Mouse (Mus musculus) liver, embryonic 13.5 days (tissue): ENCODE measurements around the gene Syt13. TPM values are rescaled to one million over a fixed set of nuclear protein-coding genes. Genes with fewer than 3 reads are reported as not detected.

ENCODE experiments used
- ATAC-seq: fragments of 200-750 bp; cut with Nextera tagmentation; 2 replicates; pipeline ENCODE4 v1.8.0; 2017; ENCODE audit warnings: low read depth, mild to moderate bottlenecking, moderate number of reproducible peaks, moderate library complexity
- DNase-seq: peaks from one replicate; pipeline ENCODE4 v3.0.0; 2022
- H3K27ac ChIP-seq: fragments of 300-500 bp; sonication (generic); 2 replicates; pipeline ENCODE4 v1.5.1; 2015; ENCODE audit warnings: moderate library complexity, mild to moderate bottlenecking, inconsistent platforms
- H3K27me3 ChIP-seq: fragments of 300-500 bp; sonication (generic); 2 replicates; pipeline ENCODE4 v1.6.1; 2015; ENCODE audit warnings: mild to moderate bottlenecking, inconsistent platforms
- H3K36me3 ChIP-seq: fragments of 300-500 bp; sonication (generic); 2 replicates; pipeline ENCODE4 v1.6.1; 2015; ENCODE audit warnings: mild to moderate bottlenecking, inconsistent platforms
- H3K4me1 ChIP-seq: fragments of 300-500 bp; sonication (generic); replicated peaks from 2 replicates; pipeline ENCODE4 v1.6.1; 2015; ENCODE audit warnings: inconsistent platforms
- H3K4me2 ChIP-seq: fragments of 300-500 bp; sonication (generic); 2 replicates; pipeline ENCODE4 v1.6.1; 2015; ENCODE audit warnings: inconsistent platforms, mild to moderate bottlenecking, moderate library complexity
- H3K4me3 ChIP-seq: fragments of 300-500 bp; sonication (generic); replicated peaks from 2 replicates; pipeline ENCODE4 v1.5.1; 2015; ENCODE audit warnings: mild to moderate bottlenecking, inconsistent platforms
- H3K9ac ChIP-seq: fragments of 300-500 bp; sonication (generic); 2 replicates; pipeline ENCODE4 v1.6.1; 2015; ENCODE audit warnings: mild to moderate bottlenecking, inconsistent platforms
- H3K9me3 ChIP-seq: fragments of 300-500 bp; sonication (generic); replicated peaks from 2 replicates; pipeline ENCODE4 v1.6.1; 2016; ENCODE audit warnings: inconsistent platforms
- WGBS: fragments of 180-500 bp; shearing (Covaris S2); methylation state at CpG from one replicate; pipeline ENCODE4 v1.1.7; 2015; ENCODE audit not compliant: insufficient replicate concordance; 5-methylcytosine and 5-hydroxymethylcytosine counted together
- polyA plus RNA-seq: library from polyadenylated mRNA; unstranded; fragments of >200 nt; fragmentation: Nextera tagmentation; extraction: Ambion mirVana; gene quantifications from 2 replicates; pipeline ENCODE4 v1.2.1, GENCODE M21; 2015

The Syt13 gene
- polyA plus RNA-seq, 1 experiment from 2014 or later: 0.22 TPM

GRCm38 (mm10) chr2:92931061-92931460 is 16.2 kb downstream of the Syt13 start:
- Histone ChIP-seq H3K27ac (no peak overlapping the region), H3K27me3 (no peaks in the 10 kb centered on the region), H3K9me3 (no peaks in the 10 kb centered on the region), H3K4me2 (no peak overlapping the region), H3K36me3 (no peaks in the 10 kb centered on the region), H3K4me1 (no peaks in the 10 kb centered on the region), H3K9ac (no peak overlapping the region), H3K4me3 (no peak overlapping the region)
- 40% methylated on average over 7 of the region's 7 CpGs for WGBS
- DNase-seq (no peak), ATAC-seq (no peak)

GRCm38 (mm10) chr2:92933379-92933778 is 18.5 kb downstream of the Syt13 start:
- H3K4me3 ChIP-seq: no peak overlapping the region
- no peak overlapping the region for H3K4me2 ChIP-seq
- DNase-seq: no peak
- no peaks in the 10 kb centered on the region for H3K36me3 ChIP-seq
- no peaks in the 10 kb centered on the region for H3K27me3 ChIP-seq
- no peaks in the 10 kb centered on the region for H3K4me1 ChIP-seq
- no peak for ATAC-seq
- WGBS: 72% methylated on average over 6 of the region's 6 CpGs
- H3K9me3 ChIP-seq: no peaks in the 10 kb centered on the region
- H3K9ac ChIP-seq: no peak overlapping the region
- no peak overlapping the region for H3K27ac ChIP-seq

GRCm38 (mm10) chr2:92934312-92934982 is 19.5 kb downstream of the Syt13 start:
- no peak for DNase-seq
- Histone ChIP-seq H3K4me2 (no peak overlapping the region), H3K9me3 (no peaks in the 10 kb centered on the region), H3K4me3 (no peak overlapping the region), H3K27ac (no peak overlapping the region), H3K4me1 (no peaks in the 10 kb centered on the region), H3K27me3 (no peaks in the 10 kb centered on the region), H3K9ac (no peak overlapping the region), H3K36me3 (no peaks in the 10 kb centered on the region)
- no peak for ATAC-seq
- WGBS: 32% methylated on average over 10 of the region's 10 CpGs

- WGBS: 42% methylated on average over 3 of the region's 3 CpGs
- Histone ChIP-seq H3K4me3 (no peak overlapping the region), H3K27me3 (no peaks in the 10 kb centered on the region), H3K9me3 (no peaks in the 10 kb centered on the region), H3K36me3 (no peaks in the 10 kb centered on the region), H3K4me2 (no peak overlapping the region), H3K27ac (no peak overlapping the region), H3K4me1 (no peaks in the 10 kb centered on the region), H3K9ac (no peak overlapping the region)
- DNase-seq (no peak), ATAC-seq (no peak)
These were observed 20.6 kb downstream of the Syt13 start for GRCm38 (mm10) chr2:92935483-92935882.

GRCm38 (mm10) chr2:92938063-92938462 is 23.2 kb downstream of the Syt13 start:
- WGBS: 73% methylated on average over 5 of the region's 5 CpGs
- H3K27ac ChIP-seq: no peak overlapping the region
- DNase-seq (no peak), ATAC-seq (no peak)
- no peaks in the 10 kb centered on the region for H3K9me3 ChIP-seq
- H3K4me1 ChIP-seq: no peaks in the 10 kb centered on the region
- H3K9ac ChIP-seq: no peak overlapping the region
- peaks cover 4% of the 10 kb centered on the region; the same call in 1 of the 2 replicates for H3K27me3 ChIP-seq
- H3K4me2 ChIP-seq: no peak overlapping the region
- H3K4me3 ChIP-seq: no peak overlapping the region
- H3K36me3 ChIP-seq: no peaks in the 10 kb centered on the region

GRCm38 (mm10) chr2:92938827-92939226 is 23.9 kb downstream of the Syt13 start:
- H3K4me3 ChIP-seq: no peak overlapping the region
- H3K27ac ChIP-seq: no peak overlapping the region
- DNase-seq (no peak), ATAC-seq (no peak)
- WGBS: 79% methylated on average over 7 of the region's 7 CpGs
- H3K4me1 ChIP-seq: no peaks in the 10 kb centered on the region
- H3K27me3 ChIP-seq: peaks cover 4% of the 10 kb centered on the region; the same call in 1 of the 2 replicates
- no peaks in the 10 kb centered on the region for H3K9me3 ChIP-seq
- no peak overlapping the region for H3K9ac ChIP-seq
- no peaks in the 10 kb centered on the region for H3K36me3 ChIP-seq
- H3K4me2 ChIP-seq: no peak overlapping the region

- H3K4me1 ChIP-seq: no peaks in the 10 kb centered on the region
- H3K9ac ChIP-seq: no peak overlapping the region
- H3K4me2 ChIP-seq: no peak overlapping the region
- DNase-seq (no peak), ATAC-seq (no peak)
- H3K9me3 ChIP-seq: no peaks in the 10 kb centered on the region
- 71% methylated on average over 9 of the region's 9 CpGs for WGBS
- H3K27ac ChIP-seq: no peak overlapping the region
- H3K4me3 ChIP-seq: no peak overlapping the region
- no peaks in the 10 kb centered on the region for H3K36me3 ChIP-seq
- peaks cover 10% of the 10 kb centered on the region; the same call in 1 of the 2 replicates for H3K27me3 ChIP-seq
These were observed 26.1 kb downstream of the Syt13 start for GRCm38 (mm10) chr2:92940963-92941362.

- Histone ChIP-seq H3K9ac (no peak overlapping the region), H3K9me3 (no peaks in the 10 kb centered on the region), H3K4me3 (no peak overlapping the region), H3K4me1 (no peaks in the 10 kb centered on the region), H3K27me3 (peaks cover 14% of the 10 kb centered on the region), H3K27ac (no peak overlapping the region), H3K36me3 (no peaks in the 10 kb centered on the region), H3K4me2 (no peak overlapping the region)
- ATAC-seq (no peak), DNase-seq (no peak)
- WGBS: 61% methylated on average over 3 of the region's 3 CpGs
These were observed 26.6 kb downstream of the Syt13 start for GRCm38 (mm10) chr2:92941463-92941862.

- peaks cover 31% of the 10 kb centered on the region for H3K27me3 ChIP-seq
- no peaks in the 10 kb centered on the region for H3K9me3 ChIP-seq
- H3K4me1 ChIP-seq: no peaks in the 10 kb centered on the region
- H3K9ac ChIP-seq: no peak overlapping the region
- ATAC-seq (no peak), DNase-seq (no peak)
- no peak overlapping the region for H3K4me2 ChIP-seq
- 69% methylated on average over 3 of the region's 3 CpGs for WGBS
- H3K27ac ChIP-seq: no peak overlapping the region
- H3K4me3 ChIP-seq: no peak overlapping the region
- no peaks in the 10 kb centered on the region for H3K36me3 ChIP-seq
These were observed 28.5 kb downstream of the Syt13 start for GRCm38 (mm10) chr2:92943406-92943805.

- 62% methylated on average over 3 of the region's 3 CpGs for WGBS
- H3K4me3 ChIP-seq: no peak overlapping the region
- H3K9ac ChIP-seq: no peak overlapping the region
- no peaks in the 10 kb centered on the region for H3K9me3 ChIP-seq
- no peaks in the 10 kb centered on the region for H3K36me3 ChIP-seq
- ATAC-seq: no peak
- peaks cover 31% of the 10 kb centered on the region for H3K27me3 ChIP-seq
- no peaks in the 10 kb centered on the region for H3K4me1 ChIP-seq
- no peak overlapping the region for H3K4me2 ChIP-seq
- H3K27ac ChIP-seq: no peak overlapping the region
- DNase-seq: no peak
These were observed 29.5 kb downstream of the Syt13 start for GRCm38 (mm10) chr2:92944356-92944755.

- no peak for DNase-seq
- no peak for ATAC-seq
- no peaks in the 10 kb centered on the region for H3K36me3 ChIP-seq
- H3K27me3 ChIP-seq: peaks cover 31% of the 10 kb centered on the region
- no peak overlapping the region for H3K9ac ChIP-seq
- 72% methylated on average over 11 of the region's 11 CpGs for WGBS
- no peak overlapping the region for H3K4me3 ChIP-seq
- H3K9me3 ChIP-seq: no peaks in the 10 kb centered on the region
- no peak overlapping the region for H3K27ac ChIP-seq
- H3K4me2 ChIP-seq: no peak overlapping the region
- no peaks in the 10 kb centered on the region for H3K4me1 ChIP-seq
These were observed 30.3 kb downstream of the Syt13 start for GRCm38 (mm10) chr2:92945125-92945746.
